Mouse (Mus musculus): ENCODE results near the gene Casp2. TPM values are rescaled to one million over a fixed set of nuclear protein-coding genes. Genes with fewer than 3 reads are reported as not detected.

The Casp2 gene
- polyA plus RNA-seq, 1 experiment from 2014 or later = 71.4 TPM

- peak; percentile 43; the same call in 1 of the 2 replicates for ATAC-seq (ENCODE audit: low read depth)
- peaks cover 10% of the 10 kb centered on the region for H3K4me1 ChIP-seq (replicated peaks; ENCODE audit: control insufficient read depth, insufficient read depth, low read length)
- peak overlapping the region; percentile 75 for H3K27ac ChIP-seq (ENCODE audit: low read length)
- H3K36me3 ChIP-seq (ENCODE audit: control insufficient read depth, insufficient read depth, low read length) = no peaks in the 10 kb centered on the region
- H3K9ac ChIP-seq (ENCODE audit: low read length) = no peak overlapping the region
- no peak overlapping the region for H3K4me2 ChIP-seq (ENCODE audit: low read depth, low read length)
- WGBS = 44% methylated on average over 6 of the region's 6 CpGs
- H3K27me3 ChIP-seq (ENCODE audit: control insufficient read depth, insufficient read depth, low read depth, low read length) = no peaks in the 10 kb centered on the region
- no peak overlapping the region for H3K4me3 ChIP-seq (ENCODE audit: low read length)
- H3K9me3 ChIP-seq (ENCODE audit: control insufficient read depth, low read length) = no peaks in the 10 kb centered on the region
These were observed 23.3 kb upstream of the Casp2 start for GRCm38 (mm10) chr6:42241311-42242045.

GRCm38 (mm10) chr6:42245711-42246353 is 19.0 kb upstream of the Casp2 start, which contains the start of gene Gstk1:
TSS of gene Gstk1 (plus strand) at chr6:42245935.
- Histone ChIP-seq H3K27me3 (ENCODE audit: control insufficient read depth, insufficient read depth, low read depth, low read length) (no peaks in the 10 kb centered on the region), H3K4me1 (replicated peaks; ENCODE audit: control insufficient read depth, insufficient read depth, low read length) (peaks cover 12% of the 10 kb centered on the region), H3K4me3 (ENCODE audit: low read length) (peak within 1 kb of the TSS; percentile 61), H3K9me3 (ENCODE audit: control insufficient read depth, low read length) (no peaks in the 10 kb centered on the region), H3K4me2 (ENCODE audit: low read depth, low read length) (peak within 1 kb of the TSS; percentile 86), H3K36me3 (ENCODE audit: control insufficient read depth, insufficient read depth, low read length) (no peaks in the 10 kb centered on the region), H3K27ac (ENCODE audit: low read length) (no peak within 1 kb of the TSS), H3K9ac (ENCODE audit: low read length) (peak within 1 kb of the TSS; percentile 76)
- ATAC-seq (ENCODE audit: low read depth) = peak; percentile 99
- 3% methylated on average over 28 of the region's 28 CpGs for WGBS

DNA sequence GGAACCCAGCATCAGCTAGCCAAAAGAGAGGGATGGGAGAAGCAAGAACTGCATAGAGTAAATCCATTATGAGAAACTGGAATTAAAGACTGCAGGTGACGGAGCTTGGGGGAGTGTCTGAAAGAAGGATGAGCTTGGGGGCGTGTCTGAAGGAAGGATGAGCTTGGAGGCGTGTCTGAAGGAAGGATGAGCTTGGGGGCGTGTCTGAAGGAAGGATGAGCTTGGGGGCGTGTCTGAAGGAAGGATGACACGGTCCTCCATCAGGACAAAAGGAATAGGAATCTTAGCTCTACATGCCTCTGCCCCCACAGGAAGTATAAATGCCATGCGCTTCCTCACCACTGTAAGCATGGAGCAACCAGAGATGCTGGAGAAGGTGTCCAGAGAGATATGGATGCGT is 17.6 kb upstream of the Casp2 start:
- H3K4me3 ChIP-seq (ENCODE audit: low read length) = no peak overlapping the region
- no peak overlapping the region for H3K9ac ChIP-seq (ENCODE audit: low read length)
- no peak overlapping the region for H3K27ac ChIP-seq (ENCODE audit: low read length)
- 0 out of 2 replicates have a peak overlapping the region, but pooled peaks have one; percentile 1 for H3K4me2 ChIP-seq (ENCODE audit: low read depth, low read length)
- no peak for ATAC-seq (ENCODE audit: low read depth)
- 11% methylated on average over 8 of the region's 8 CpGs for WGBS
- H3K27me3 ChIP-seq (ENCODE audit: control insufficient read depth, insufficient read depth, low read depth, low read length) = no peaks in the 10 kb centered on the region
- H3K4me1 ChIP-seq (replicated peaks; ENCODE audit: control insufficient read depth, insufficient read depth, low read length) = peaks cover 7% of the 10 kb centered on the region
- no peaks in the 10 kb centered on the region for H3K9me3 ChIP-seq (ENCODE audit: control insufficient read depth, low read length)
- no peaks in the 10 kb centered on the region for H3K36me3 ChIP-seq (ENCODE audit: control insufficient read depth, insufficient read depth, low read length)

- no peak overlapping the region for H3K4me3 ChIP-seq (ENCODE audit: low read length)
- no peak for ATAC-seq (ENCODE audit: low read depth)
These were observed 16.8 kb upstream of the Casp2 start for GRCm38 (mm10) chr6:42247981-42248380.

DNA sequence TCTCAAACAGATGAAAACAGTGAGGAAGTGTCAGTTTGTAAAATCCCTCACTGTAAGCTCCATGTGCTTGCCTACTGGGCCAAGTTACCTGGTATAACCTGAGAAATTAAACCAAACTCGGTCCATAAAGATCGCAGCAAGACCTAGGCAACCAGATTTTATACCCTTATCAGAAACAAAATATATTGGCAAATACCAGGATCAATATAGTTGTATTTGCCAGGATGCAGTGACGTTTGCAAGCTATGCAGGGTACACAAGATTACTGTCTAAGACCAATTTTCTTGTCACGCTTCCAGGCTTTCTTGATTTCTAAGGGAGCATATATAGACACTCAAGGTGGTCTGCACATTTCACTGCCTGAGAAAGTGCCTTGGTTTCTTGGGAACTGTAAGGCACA is 13.0 kb upstream of the Casp2 start:
- WGBS = 77% methylated on average over 4 of the region's 4 CpGs
- Histone ChIP-seq H3K4me2 (ENCODE audit: low read depth, low read length) (no peak overlapping the region), H3K9ac (ENCODE audit: low read length) (no peak overlapping the region), H3K27me3 (ENCODE audit: control insufficient read depth, insufficient read depth, low read depth, low read length) (no peaks in the 10 kb centered on the region), H3K36me3 (ENCODE audit: control insufficient read depth, insufficient read depth, low read length) (no peaks in the 10 kb centered on the region), H3K4me3 (ENCODE audit: low read length) (no peak overlapping the region), H3K9me3 (ENCODE audit: control insufficient read depth, low read length) (no peaks in the 10 kb centered on the region), H3K27ac (ENCODE audit: low read length) (no peak overlapping the region), H3K4me1 (replicated peaks; ENCODE audit: control insufficient read depth, insufficient read depth, low read length) (no peaks in the 10 kb centered on the region)
- ATAC-seq (ENCODE audit: low read depth) = no peak

More at GRCm38 (mm10) chr6:42247981-42248380, 16.8 kb upstream of the Casp2 start:
- Histone ChIP-seq H3K36me3 (ENCODE audit: control insufficient read depth, insufficient read depth, low read length) (no peaks in the 10 kb centered on the region), H3K4me2 (ENCODE audit: low read depth, low read length) (no peak overlapping the region), H3K9ac (ENCODE audit: low read length) (no peak overlapping the region), H3K9me3 (ENCODE audit: control insufficient read depth, low read length) (no peaks in the 10 kb centered on the region), H3K4me1 (replicated peaks; ENCODE audit: control insufficient read depth, insufficient read depth, low read length) (peaks cover 7% of the 10 kb centered on the region), H3K27ac (ENCODE audit: low read length) (no peak overlapping the region), H3K27me3 (ENCODE audit: control insufficient read depth, insufficient read depth, low read depth, low read length) (no peaks in the 10 kb centered on the region)
- WGBS = 70% methylated on average over 1 of the region's 1 CpGs

DNA sequence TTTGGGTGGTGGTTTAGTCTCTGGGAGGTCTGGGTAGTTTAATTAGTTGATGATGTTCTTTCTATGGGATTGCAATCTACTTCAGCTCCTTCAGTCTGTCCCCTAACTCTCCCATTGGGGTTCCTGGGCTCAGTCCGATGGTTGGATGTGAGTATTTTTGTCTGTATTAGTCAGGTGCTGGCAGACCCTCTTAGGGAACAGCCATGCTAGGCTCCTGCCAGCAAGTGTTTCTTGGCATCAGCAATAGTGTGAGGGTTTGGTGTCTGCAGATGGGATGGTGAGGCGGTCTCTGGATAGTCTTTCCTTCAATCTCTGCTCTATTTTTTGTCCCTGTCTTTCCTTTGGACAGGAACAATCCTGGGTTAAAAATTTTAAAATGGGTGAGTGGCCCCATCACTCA is 11.7 kb upstream of the Casp2 start:
- no peak overlapping the region for H3K4me2 ChIP-seq (ENCODE audit: low read depth, low read length)
- no peak overlapping the region for H3K27ac ChIP-seq (ENCODE audit: low read length)

DNA sequence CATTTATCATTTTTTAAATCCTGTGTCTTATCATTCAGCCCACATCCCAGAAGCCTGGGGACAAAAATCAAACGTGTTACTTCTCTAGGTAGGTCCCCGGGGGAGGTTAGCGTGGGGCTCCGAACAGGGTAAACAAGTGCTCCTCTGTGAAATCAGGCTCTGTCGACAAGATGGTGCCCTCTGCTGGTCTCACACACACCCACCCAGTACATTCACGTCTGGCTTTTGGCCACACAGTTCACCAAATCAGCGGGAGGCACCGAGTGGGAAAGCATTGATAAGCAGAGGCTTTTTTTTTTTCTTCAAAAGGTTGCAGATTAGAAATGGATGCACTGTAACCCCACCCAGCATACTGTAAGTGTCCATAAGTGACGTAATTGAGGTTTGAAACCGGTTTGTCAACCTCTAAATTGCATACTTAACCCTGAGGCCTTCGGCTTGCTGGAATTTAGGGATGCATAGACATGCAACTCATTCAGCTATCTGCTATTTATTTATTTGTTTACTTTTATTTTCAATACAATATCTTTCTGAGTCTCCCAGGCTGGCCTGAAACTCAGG is 7.4 kb upstream of the Casp2 start:
- Histone ChIP-seq H3K27me3 (ENCODE audit: control insufficient read depth, insufficient read depth, low read depth, low read length) (no peaks in the 10 kb centered on the region), H3K9me3 (ENCODE audit: control insufficient read depth, low read length) (no peaks in the 10 kb centered on the region), H3K9ac (ENCODE audit: low read length) (no peak overlapping the region), H3K4me3 (ENCODE audit: low read length) (no peak overlapping the region), H3K4me2 (ENCODE audit: low read depth, low read length) (no peak overlapping the region), H3K36me3 (ENCODE audit: control insufficient read depth, insufficient read depth, low read length) (no peaks in the 10 kb centered on the region), H3K27ac (ENCODE audit: low read length) (no peak overlapping the region), H3K4me1 (replicated peaks; ENCODE audit: control insufficient read depth, insufficient read depth, low read length) (peaks cover 3% of the 10 kb centered on the region; the same call in 1 of the 2 replicates)
- peak; percentile 31; the same call in 1 of the 2 replicates for ATAC-seq (ENCODE audit: low read depth)
- 11% methylated on average over 11 of the region's 11 CpGs for WGBS

More for the DNA sequence above, 11.7 kb upstream of the Casp2 start:
- H3K9me3 ChIP-seq (ENCODE audit: control insufficient read depth, low read length) = no peaks in the 10 kb centered on the region
- no peak overlapping the region for H3K9ac ChIP-seq (ENCODE audit: low read length)
- H3K4me1 ChIP-seq (replicated peaks; ENCODE audit: control insufficient read depth, insufficient read depth, low read length) = peaks cover 3% of the 10 kb centered on the region; the same call in 1 of the 2 replicates
- WGBS = 71% methylated on average over 2 of the region's 2 CpGs
- H3K4me3 ChIP-seq (ENCODE audit: low read length) = no peak overlapping the region
- no peaks in the 10 kb centered on the region for H3K27me3 ChIP-seq (ENCODE audit: control insufficient read depth, insufficient read depth, low read depth, low read length)
- no peak for ATAC-seq (ENCODE audit: low read depth)
- no peaks in the 10 kb centered on the region for H3K36me3 ChIP-seq (ENCODE audit: control insufficient read depth, insufficient read depth, low read length)

GRCm38 (mm10) chr6:42260430-42260829 is 4.4 kb upstream of the Casp2 start:
- WGBS = 26% methylated on average over 6 of the region's 6 CpGs

More at GRCm38 (mm10) chr6:42260430-42260829, 4.4 kb upstream of the Casp2 start:
- no peaks in the 10 kb centered on the region for H3K36me3 ChIP-seq (ENCODE audit: control insufficient read depth, insufficient read depth, low read length)
- no peaks in the 10 kb centered on the region for H3K9me3 ChIP-seq (ENCODE audit: control insufficient read depth, low read length)
- no peaks in the 10 kb centered on the region for H3K27me3 ChIP-seq (ENCODE audit: control insufficient read depth, insufficient read depth, low read depth, low read length)
- H3K27ac ChIP-seq (ENCODE audit: low read length) = peak overlapping the region; percentile 90
- ATAC-seq (ENCODE audit: low read depth) = peak; percentile 24
- H3K4me1 ChIP-seq (replicated peaks; ENCODE audit: control insufficient read depth, insufficient read depth, low read length) = peaks cover 6% of the 10 kb centered on the region; the same call in 1 of the 2 replicates
- H3K4me3 ChIP-seq (ENCODE audit: low read length) = no peak overlapping the region
- no peak overlapping the region for H3K9ac ChIP-seq (ENCODE audit: low read length)
- H3K4me2 ChIP-seq (ENCODE audit: low read depth, low read length) = peak overlapping the region; percentile 20; the same call in 1 of the 2 replicates

Measured in lung, embryonic 16.5 days (tissue).